18 mouse cellular contexts compared by ENCODE assay signal in genomic region chr7:102444301-102444700, GRCm38 (mm10). TPM values are rescaled to one million over a fixed set of nuclear protein-coding genes. Genes with fewer than 3 reads are reported as not detected.
DNase-seq lines count a peak whose midpoint lies in the region; ATAC-seq lines count a peak whose summit lies in the region.
"Had no signal": no experiment of that assay in that cellular context is flagged by ENCODE, and none has a peak within 500 bp of the region (broad histone marks: within the 10 kb centered on the region; RNA-seq: fewer than 3 reads in every experiment).

No protein-coding gene starts in this region.

- H3K36me3 ChIP-seq in heart, embryonic 11.5 days (ENCODE audit: control insufficient read depth, insufficient read depth, low read length): peaks cover 24% of the 10 kb centered on the region

- H3K27me3 ChIP-seq in heart, embryonic 11.5 days (ENCODE audit: control insufficient read depth, insufficient read depth, low read length): peaks cover 3% of the 10 kb centered on the region; the same call in 1 of the 2 replicates

- H3K4me2 ChIP-seq in heart, embryonic 11.5 days: peak overlapping the region; percentile 40

- no peak for DNase-seq in heart, postnatal 25 days (ENCODE audit: low spot score)
- peak; percentile 18 for DNase-seq in spleen, adult 12 weeks (ENCODE audit: low spot score)
- no peak for DNase-seq in spleen, adult 18-20 months
- DNase-seq in right cerebral cortex, postnatal 4 days: no peak
- DNase-seq in right cerebral cortex, postnatal 10 days (ENCODE audit: low spot score in 2 of 2): no peak
- DNase-seq: adrenal gland, postnatal 14 days; cerebellum, adult 9-10 months; heart, adult 2 months; kidney, postnatal 4 days; lung, adult 18-20 months; midbrain, embryonic 14.5 days; right cerebral cortex, adult 18-20 months had no signal

- no peak overlapping the region for H3K4me3 ChIP-seq in heart, embryonic 11.5 days (ENCODE audit: low read depth, low read length)
- H3K4me3 ChIP-seq: heart, adult 2 months had no signal

- ATAC-seq in heart, embryonic 11.5 days (replicated peaks; ENCODE audit: insufficient number of reproducible peaks, low FRiP score, low TSS enrichment): no peak
- ATAC-seq in erythroblast, adult 5-6 weeks (replicated peaks; ENCODE audit: low FRiP score, poor library complexity, severe bottlenecking): peak; percentile 72
- ATAC-seq in megakaryocyte-erythroid progenitor cell, adult 5-6 weeks (replicated peaks; ENCODE audit: low FRiP score, low TSS enrichment, poor library complexity, severe bottlenecking): peak; percentile 77

- peaks cover 7% of the 10 kb centered on the region; the same call in 1 of the 2 replicates for H3K4me1 ChIP-seq in heart, embryonic 11.5 days (ENCODE audit: control insufficient read depth, insufficient read depth, low read length)

- no peak overlapping the region for H3K9ac ChIP-seq in heart, embryonic 11.5 days (ENCODE audit: low read depth, low read length)

- no peak overlapping the region for H3K27ac ChIP-seq in heart, embryonic 11.5 days (ENCODE audit: low read depth, low read length)
- H3K27ac ChIP-seq: heart, adult 2 months had no signal

- intact Hi-C loops in heart, postnatal 25 days (cut with DNase I): no loop called here

- H3K9me3 ChIP-seq in heart, embryonic 11.5 days (replicated peaks; ENCODE audit: control insufficient read depth, low read length): no peaks in the 10 kb centered on the region

- WGBS in heart, embryonic 11.5 days (ENCODE audit: insufficient replicate concordance): 59% methylated on average over 2 of the region's 2 CpGs

RNA-seq across cellular contexts. Expression of gene Rrm1, which starts 2.8 kb away (rescaled TPM):
- polyA plus RNA-seq in heart, embryonic 11.5 days (2014; fragmentation: Nextera tagmentation; extraction: Ambion mirVana): 160 and 162 TPM in 2 replicates
- 10 to 100 TPM in 1 of 2 experiments, 1 to 10 TPM in 1; 8.4 to 11.5 TPM for total RNA-seq in heart, postnatal 25 days (2021)
- total RNA-seq in erythroblast, adult 5-6 weeks (2015; ENCODE audit: low replicate concordance): 85.7 and 133 TPM in 2 replicates
- 265 and 267 TPM in 2 replicates for total RNA-seq in erythroblast, adult 5-6 weeks (2017; ENCODE audit: low replicate concordance)
- 270 and 301 TPM in 2 replicates for total RNA-seq in megakaryocyte-erythroid progenitor cell, adult 5-6 weeks (2014; fragmentation: Nextera tagmentation)
- total RNA-seq in megakaryocyte-erythroid progenitor cell, adult 5-6 weeks (2017): 1,022 TPM in 2 replicates

RNA-seq across cellular contexts. Expression of gene Olfr543, which starts 37.2 kb away (rescaled TPM):
- 1.0 TPM in 1 of 2 replicates, not detected in the other for polyA plus RNA-seq in heart, embryonic 11.5 days (2014; fragmentation: Nextera tagmentation; extraction: Ambion mirVana)
- not detected for total RNA-seq in heart, postnatal 25 days (2021)
- total RNA-seq in erythroblast, adult 5-6 weeks (2015; ENCODE audit: low replicate concordance): not detected in 2 replicates
- total RNA-seq in erythroblast, adult 5-6 weeks (2017; ENCODE audit: low replicate concordance): not detected in 2 replicates
- total RNA-seq in megakaryocyte-erythroid progenitor cell, adult 5-6 weeks (2014; fragmentation: Nextera tagmentation): not detected in 2 replicates
- total RNA-seq in megakaryocyte-erythroid progenitor cell, adult 5-6 weeks (2017): 0.09 TPM in 1 of 2 replicates, not detected in the other
- total RNA-seq: adrenal gland, postnatal 14 days; heart, adult 2 months; left cerebral cortex, adult 18-20 months had no signal
- polyA plus RNA-seq: heart, adult 2 months had no signal

RNA-seq across cellular contexts. Expression of gene Olfr544, which starts 43.8 kb away (rescaled TPM):
- 0.07 and 0.13 TPM in 2 replicates for polyA plus RNA-seq in heart, embryonic 11.5 days (2014; fragmentation: Nextera tagmentation; extraction: Ambion mirVana)
- total RNA-seq in heart, postnatal 25 days (2021): not detected
- total RNA-seq in erythroblast, adult 5-6 weeks (2015; ENCODE audit: low replicate concordance): not detected in 2 replicates
- total RNA-seq in erythroblast, adult 5-6 weeks (2017; ENCODE audit: low replicate concordance): not detected in 2 replicates
- total RNA-seq in megakaryocyte-erythroid progenitor cell, adult 5-6 weeks (2014; fragmentation: Nextera tagmentation): not detected in 2 replicates
- 0.05 TPM in 1 of 2 replicates, not detected in the other for total RNA-seq in megakaryocyte-erythroid progenitor cell, adult 5-6 weeks (2017)
- total RNA-seq: adrenal gland, postnatal 14 days; heart, adult 2 months; left cerebral cortex, adult 18-20 months had no signal
- polyA plus RNA-seq: embryonic facial prominence, embryonic 11.5 days; heart, adult 2 months; stomach, embryonic 14.5 days had no signal

RNA-seq across cellular contexts. Expression of gene Olfr545, which starts 55.1 kb away (rescaled TPM):
- not detected in 2 replicates for polyA plus RNA-seq in heart, embryonic 11.5 days (2014; fragmentation: Nextera tagmentation; extraction: Ambion mirVana)
- total RNA-seq in heart, postnatal 25 days (2021): not detected
- total RNA-seq in erythroblast, adult 5-6 weeks (2015; ENCODE audit: low replicate concordance): not detected in 2 replicates
- not detected in 2 replicates for total RNA-seq in erythroblast, adult 5-6 weeks (2017; ENCODE audit: low replicate concordance)
- not detected in 2 replicates for total RNA-seq in megakaryocyte-erythroid progenitor cell, adult 5-6 weeks (2014; fragmentation: Nextera tagmentation)
- not detected in 2 replicates for total RNA-seq in megakaryocyte-erythroid progenitor cell, adult 5-6 weeks (2017)
- total RNA-seq: adrenal gland, postnatal 14 days; heart, adult 2 months; left cerebral cortex, adult 18-20 months had no signal
- polyA plus RNA-seq: embryonic facial prominence, embryonic 11.5 days; heart, adult 2 months had no signal

Comparison
In these comparisons a context has a peak if more than half of its experiments do, and no peak if none do; other contexts are left out.
1. RNA of gene Rrm1, which starts 2.8 kb away (total RNA-seq): 270 to 1,022 TPM in megakaryocyte-erythroid progenitor cell, adult 5-6 weeks and 85.7 to 267 TPM in erythroblast, adult 5-6 weeks; 8.4 to 11.5 TPM in heart, postnatal 25 days; every median in the first group is over 4 times any median in the second.